Mouse (Mus musculus) lung, postnatal 0 days (tissue): Measurements from ENCODE around the gene Ufc1. TPM values are rescaled to one million over a fixed set of nuclear protein-coding genes. Genes with fewer than 3 reads are reported as not detected.

Source experiments
- ATAC-seq: fragments of 200-750 bp; cut with Nextera tagmentation; 2 replicates; pipeline ENCODE4 v1.8.0; 2017; ENCODE audit warnings: moderate library complexity
- DNase-seq: peaks from one replicate; pipeline ENCODE4 v3.0.0-alpha.2; 2016; ENCODE audit warnings: low spot score
- H3K27ac ChIP-seq: fragments of 300-500 bp; sonication (generic); 2 replicates; pipeline ENCODE4 v1.5.1; 2014; ENCODE audit warnings: antibody characterized with exemption, mild to moderate bottlenecking, low read length, mixed read lengths
- H3K27me3 ChIP-seq: fragments of 300-500 bp; sonication (generic); replicated peaks from 2 replicates; pipeline ENCODE4 v1.6.1; 2014; ENCODE audit warnings: low read length, mixed read lengths; ENCODE audit not compliant: insufficient read depth
- H3K36me3 ChIP-seq: fragments of 300-500 bp; sonication (generic); 2 replicates; pipeline ENCODE4 v1.6.1; 2014; ENCODE audit warnings: low read length, mixed read lengths; ENCODE audit not compliant: insufficient read depth
- H3K4me1 ChIP-seq: fragments of 300-500 bp; sonication (generic); 2 replicates; pipeline ENCODE4 v1.6.1; 2014; ENCODE audit warnings: antibody characterized with exemption, low read depth, low read length, mixed read lengths; ENCODE audit not compliant: insufficient read depth
- H3K4me2 ChIP-seq: fragments of 300-500 bp; sonication (generic); replicated peaks from 2 replicates; pipeline ENCODE4 v1.6.1; 2014; ENCODE audit warnings: low read depth, mild to moderate bottlenecking, low read length, moderate library complexity, mixed read lengths
- H3K4me3 ChIP-seq: fragments of 300-500 bp; sonication (generic); 2 replicates; pipeline ENCODE4 v1.5.1; 2014; ENCODE audit warnings: low read depth, low read length
- H3K9ac ChIP-seq: fragments of 300-500 bp; sonication (generic); replicated peaks from 2 replicates; pipeline ENCODE4 v1.6.1; 2014; ENCODE audit warnings: low read depth, mild to moderate bottlenecking
- H3K9me3 ChIP-seq: fragments of 300-500 bp; sonication (generic); 2 replicates; pipeline ENCODE4 v1.6.1; 2016; ENCODE audit warnings: low read length, mixed read lengths
- CTCF ChIP-seq: IDR thresholded peaks from 2 replicates; pipeline ENCODE4 v1.5.1; 2016; ENCODE audit warnings: antibody characterized with exemption, mild to moderate bottlenecking
- EP300 ChIP-seq: IDR thresholded peaks from 2 replicates; pipeline ENCODE4 v1.6.1; 2016; ENCODE audit warnings: antibody characterized with exemption, mild to moderate bottlenecking, control low read depth
- WGBS: fragments of 180-500 bp; shearing (Covaris S2); extraction: QIAGEN DNeasy Blood & Tissue Kit; methylation state at CpG from one replicate; pipeline ENCODE4 v1.1.7; 2014; 5-methylcytosine and 5-hydroxymethylcytosine counted together
- polyA plus RNA-seq: library from polyadenylated mRNA; unstranded; fragments of >200 nt; fragmentation: Nextera tagmentation; extraction: Ambion mirVana; gene quantifications from 2 replicates; pipeline ENCODE4 v1.2.1, GENCODE M21; 2015

The Ufc1 gene
- polyA plus RNA-seq, 1 experiment from 2014 or later = 100 TPM

- H3K9me3 ChIP-seq = no peaks in the 10 kb centered on the region
- H3K4me3 ChIP-seq = no peak overlapping the region
- H3K27me3 ChIP-seq = no peaks in the 10 kb centered on the region
- peak overlapping the region; percentile 59 for H3K27ac ChIP-seq
- 57% methylated on average over 17 of the region's 17 CpGs for WGBS
- no peaks in the 10 kb centered on the region for H3K36me3 ChIP-seq
- peaks cover 15% of the 10 kb centered on the region; the same call in 1 of the 2 replicates for H3K4me1 ChIP-seq
- no peak overlapping the region for H3K4me2 ChIP-seq
- H3K9ac ChIP-seq = no peak overlapping the region
- DNase-seq (no peak), ATAC-seq (no peak)
- no peak for TF ChIP-seq CTCF
- TF ChIP-seq EP300 = no peak
Measured at GRCm38 (mm10) chr1:171252415-171252814, 42.4 kb downstream of the Ufc1 start.

- peak overlapping the region; percentile 5; the same call in 1 of the 2 replicates for H3K4me3 ChIP-seq
- no peaks in the 10 kb centered on the region for H3K36me3 ChIP-seq
- no peaks in the 10 kb centered on the region for H3K27me3 ChIP-seq
- ATAC-seq = peak; percentile 8
- peak; percentile 38 for DNase-seq
- WGBS = 19% methylated on average over 13 of the region's 13 CpGs
- no peaks in the 10 kb centered on the region for H3K9me3 ChIP-seq
- TF ChIP-seq CTCF (no peak), EP300 (no peak)
- H3K4me1 ChIP-seq = peaks cover 16% of the 10 kb centered on the region; the same call in 1 of the 2 replicates
- peak overlapping the region; percentile 59 for H3K27ac ChIP-seq
- no peak overlapping the region for H3K9ac ChIP-seq
- H3K4me2 ChIP-seq = peak overlapping the region; percentile 45
Measured at GRCm38 (mm10) chr1:171251594-171252324, 43.1 kb downstream of the Ufc1 start.

GRCm38 (mm10) chr1:171250680-171251593 lies 43.9 kb downstream of the Ufc1 start, which contains the start of gene Ndufs2:
Gene Ndufs2, minus strand, starts transcription at chr1:171251388.
- no peak within 1 kb of the TSS for H3K9ac ChIP-seq
- WGBS = 21% methylated on average over 21 of the region's 26 CpGs
- peaks cover 19% of the 10 kb centered on the region; the same call in 1 of the 2 replicates for H3K4me1 ChIP-seq
- H3K27ac ChIP-seq = peak within 1 kb of the TSS; percentile 59
- H3K4me3 ChIP-seq = peak within 1 kb of the TSS; percentile 5
- no peak for TF ChIP-seq CTCF
- no peak for TF ChIP-seq EP300
- peak within 1 kb of the TSS; percentile 45 for H3K4me2 ChIP-seq
- H3K27me3 ChIP-seq = no peaks in the 10 kb centered on the region
- H3K9me3 ChIP-seq = no peaks in the 10 kb centered on the region
- no peak for DNase-seq
- ATAC-seq = no peak
- H3K36me3 ChIP-seq = no peaks in the 10 kb centered on the region

- Histone ChIP-seq H3K27ac (peak within 1 kb of the TSS; percentile 94), H3K9ac (no peak within 1 kb of the TSS), H3K27me3 (no peaks in the 10 kb centered on the region), H3K36me3 (no peaks in the 10 kb centered on the region), H3K9me3 (no peaks in the 10 kb centered on the region), H3K4me3 (peak within 1 kb of the TSS; percentile 5; the same call in 1 of the 2 replicates), H3K4me1 (peaks cover 20% of the 10 kb centered on the region; the same call in 1 of the 2 replicates), H3K4me2 (peak within 1 kb of the TSS; percentile 45)
- ATAC-seq = no peak
- 22% methylated on average over 5 of the region's 5 CpGs for WGBS
- peak; percentile 55 for DNase-seq
- TF ChIP-seq CTCF = no peak
- TF ChIP-seq EP300 = peak; percentile 19; the same call in 1 of the 2 replicates
Measured at GRCm38 (mm10) chr1:171249913-171250600, 44.8 kb downstream of the Ufc1 start, which contains the start of gene Adamts4. Gene Adamts4, plus strand, starts transcription at chr1:171250421.

- H3K9ac ChIP-seq = no peak overlapping the region
- WGBS = 32% methylated on average over 3 of the region's 3 CpGs
- ATAC-seq (peak; percentile 12), DNase-seq (peak; percentile 59)
- H3K9me3 ChIP-seq = no peaks in the 10 kb centered on the region
- no peaks in the 10 kb centered on the region for H3K27me3 ChIP-seq
- no peaks in the 10 kb centered on the region for H3K36me3 ChIP-seq
- peak; percentile 51 for TF ChIP-seq EP300
- TF ChIP-seq CTCF = no peak
- H3K4me3 ChIP-seq = no peak overlapping the region
- H3K4me2 ChIP-seq = 0 out of 2 replicates have a peak overlapping the region, but pooled peaks have one; percentile 70
- H3K4me1 ChIP-seq = peaks cover 20% of the 10 kb centered on the region; the same call in 1 of the 2 replicates
- peak overlapping the region; percentile 94 for H3K27ac ChIP-seq
Measured at GRCm38 (mm10) chr1:171248386-171249226, 46.2 kb downstream of the Ufc1 start.
